Mouse (Mus musculus): ENCODE results near the gene Smim12.

- peak; percentile 19; the same call in 1 of the 2 replicates for TF ChIP-seq CTCF (IDR thresholded peaks at IDR 0.05; ENCODE audit: low read depth)
- no peak for TF ChIP-seq EP300 (IDR thresholded peaks at IDR 0.05; ENCODE audit: low read depth)
Observed at GRCm38 (mm10) chr4:127215103-127215502, 28.5 kb upstream of the Smim12 start.
